Mouse (Mus musculus): Measurements from ENCODE around the gene Naaladl1. TPM values are rescaled to one million over a fixed set of nuclear protein-coding genes. Genes with fewer than 3 reads are reported as not detected.

Naaladl1 gene
- total and polyA plus RNA-seq, 3 experiments = 0.35 to 1.7 TPM; not detected in 1

DNA sequence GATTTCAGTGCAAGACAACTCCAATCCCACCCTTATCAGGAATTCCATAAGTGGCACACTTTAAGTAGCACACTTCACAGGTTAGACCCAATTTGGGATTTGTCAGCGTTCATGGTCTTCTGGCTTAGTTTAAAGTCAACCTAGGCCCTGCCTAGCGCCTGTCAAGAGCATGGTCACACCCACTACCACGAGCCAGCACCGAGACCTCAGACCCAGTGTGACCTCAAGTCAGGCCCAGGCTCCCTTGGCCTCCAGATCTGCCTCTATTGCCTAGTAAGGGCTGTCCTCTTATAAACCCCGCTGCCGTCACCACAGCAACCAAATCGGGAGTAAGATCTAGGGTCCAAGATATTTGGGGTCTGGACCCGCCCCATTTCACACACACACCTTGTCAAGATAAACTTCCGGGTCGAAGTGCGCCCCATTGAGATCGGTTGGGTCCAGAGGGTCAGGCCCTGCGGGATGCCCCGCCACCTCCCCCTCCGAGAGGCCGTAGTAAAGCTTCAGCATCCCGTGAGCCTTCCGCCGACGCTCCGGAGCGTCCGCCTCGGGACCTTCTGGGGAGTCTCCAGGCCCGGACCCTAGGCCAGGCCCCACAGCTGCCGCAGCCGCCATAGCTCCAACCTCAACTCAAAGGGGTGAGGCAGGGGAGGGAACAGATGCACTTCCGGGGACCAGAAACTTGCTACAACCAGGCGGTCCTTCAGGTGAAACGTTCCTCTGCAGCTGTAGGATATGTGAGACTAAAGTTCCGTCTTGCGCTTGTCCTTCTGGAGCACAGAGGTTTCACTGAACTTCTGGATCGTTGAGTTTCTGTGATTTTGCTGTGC lies 28.8 kb upstream of the Naaladl1 start, which contains the start of gene Vps51:
Gene Vps51, minus strand, starts transcription at position 668 of the 830 bp plus-strand sequence.
- H3K36me3 ChIP-seq (ENCODE audit: control insufficient read depth in 1 of 2, insufficient read depth in 2 of 2, low read length in 2 of 2) = peaks cover 0 to 4% of the 10 kb centered on the region in 2 experiments; a peak in 1 of 4 replicates
- H3K9ac ChIP-seq (ENCODE audit: control insufficient read depth, low read depth, low read length, poor library complexity, severe bottlenecking) = peak within 1 kb of the TSS; percentile 88
- peak; percentile 73 for TF ChIP-seq NELFE (IDR thresholded peaks at IDR 0.05; ENCODE audit: low read depth, low read length)
- TF ChIP-seq ETS1 (IDR thresholded peaks at IDR 0.05; ENCODE audit: low read depth, low read length) = peak; percentile 68
- no peak for TF ChIP-seq CHD1 (IDR thresholded peaks at IDR 0.05; ENCODE audit: low read depth, low read length)
- no peak for TF ChIP-seq NRF1 (IDR thresholded peaks at IDR 0.05; ENCODE audit: insufficient read depth, low read depth, low read length, poor library complexity, severe bottlenecking)
- TF ChIP-seq RCOR1 (IDR thresholded peaks at IDR 0.05; ENCODE audit: low read depth, low read length) = peak; percentile 52; the same call in 1 of the 2 replicates
- TF ChIP-seq ELF1 (IDR thresholded peaks at IDR 0.05; ENCODE audit: low read depth, low read length) = peak; percentile 89
- 0 out of 2 replicates have a peak, but pooled peaks have one; percentile 2 for TF ChIP-seq ZC3H11A (IDR thresholded peaks at IDR 0.05; ENCODE audit: low read depth, low read length)
- peak in 1 of 2 experiments; percentile 41; a peak in 1 of 4 replicates for TF ChIP-seq EP300 (IDR thresholded peaks at IDR 0.05; ENCODE audit: low read depth in 1 of 2, low read length in 2 of 2)
- TF ChIP-seq E2F4 (IDR thresholded peaks at IDR 0.05; ENCODE audit: borderline replicate concordance, low read depth, low read length) = peak; percentile 67; the same call in 1 of the 2 replicates
- TF ChIP-seq POLR2A (IDR thresholded peaks at IDR 0.05; ENCODE audit: control insufficient read depth in 1 of 2, insufficient read depth in 1 of 2, low read depth in 1 of 2, low read length in 2 of 2, poor library complexity in 1 of 2) = peak; percentile 62 to 76; a peak in 3 of 4 replicates
- TF ChIP-seq MEF2A (IDR thresholded peaks at IDR 0.05; ENCODE audit: extremely low read depth, insufficient replicate concordance, low read depth, low read length, poor library complexity, severe bottlenecking) = 0 out of 2 replicates have a peak, but pooled peaks have one; percentile 36
- peak; percentile 60; the same call in 1 of the 2 replicates for TF ChIP-seq ZNF384 (IDR thresholded peaks at IDR 0.05; ENCODE audit: low read depth, low read length)
- peak; percentile 33; the same call in 1 of the 2 replicates for TF ChIP-seq USF1 (IDR thresholded peaks at IDR 0.05; ENCODE audit: low read depth, low read length)
- 0 out of 2 replicates have a peak, but pooled peaks have one; percentile 63 for TF ChIP-seq UBTF (IDR thresholded peaks at IDR 0.05; ENCODE audit: borderline replicate concordance, insufficient read depth, low read depth, low read length)
- TF ChIP-seq MAZ (IDR thresholded peaks at IDR 0.05; ENCODE audit: low read depth, low read length) = peak; percentile 92
- peak; percentile 67; the same call in 1 of the 2 replicates for TF ChIP-seq MAX (IDR thresholded peaks at IDR 0.05; ENCODE audit: low read length)
- TF ChIP-seq MAFK (IDR thresholded peaks at IDR 0.05; ENCODE audit: borderline replicate concordance, low read depth, low read length) = no peak
- peak; percentile 94 for TF ChIP-seq MXI1 (IDR thresholded peaks at IDR 0.05; ENCODE audit: low read depth, low read length)
- TF ChIP-seq TCF12 (IDR thresholded peaks at IDR 0.05; ENCODE audit: low read depth, low read length) = peak; percentile 78
- TF ChIP-seq POLR2AphosphoS2 (IDR thresholded peaks at IDR 0.05; ENCODE audit: low read length) = peak; percentile 70; the same call in 1 of the 2 replicates
- TF ChIP-seq ZKSCAN1 (IDR thresholded peaks at IDR 0.05; ENCODE audit: low read depth, low read length) = no peak
- TF ChIP-seq POLR2AphosphoS5 (IDR thresholded peaks at IDR 0.05; ENCODE audit: borderline replicate concordance, low read depth, low read length) = no peak
- peak; percentile 23; the same call in 1 of the 2 replicates for TF ChIP-seq ZMIZ1 (IDR thresholded peaks at IDR 0.05; ENCODE audit: low read depth, low read length)
- peak; percentile 96 for TF ChIP-seq SIN3A (IDR thresholded peaks at IDR 0.05; ENCODE audit: low read length)
- TF ChIP-seq MYB (IDR thresholded peaks at IDR 0.05; ENCODE audit: low read depth, low read length) = no peak
- peak; percentile 89 for TF ChIP-seq TBP (IDR thresholded peaks at IDR 0.05; ENCODE audit: low read depth, low read length)
- TF ChIP-seq SMC3 (IDR thresholded peaks at IDR 0.05; ENCODE audit: low read depth, low read length) = no peak; the same call in 1 of the 2 replicates
- peak; percentile 17; the same call in 1 of the 2 replicates for TF ChIP-seq GATA1 (IDR thresholded peaks at IDR 0.05; ENCODE audit: low read depth, low read length)
- TF ChIP-seq MYC (IDR thresholded peaks at IDR 0.05; ENCODE audit: low read depth, low read length) = peak; percentile 81
- peak; percentile 12; the same call in 1 of the 2 replicates for TF ChIP-seq JUND (IDR thresholded peaks at IDR 0.05; ENCODE audit: low read depth, low read length)
- TF ChIP-seq GABPA (IDR thresholded peaks at IDR 0.05; ENCODE audit: low read depth, low read length) = no peak
- no peak for TF ChIP-seq RAD21 (IDR thresholded peaks at IDR 0.05; ENCODE audit: low read depth, low read length)
- peak; percentile 83 for TF ChIP-seq KAT2A (conservative IDR thresholded peaks at IDR 0.05; ENCODE audit: low read depth, low read length)
- TF ChIP-seq HCFC1 (IDR thresholded peaks at IDR 0.05; ENCODE audit: low read depth, low read length) = peak; percentile 93

More for the DNA sequence above, 28.8 kb upstream of the Naaladl1 start, which contains the start of gene Vps51:
- Histone ChIP-seq H3K79me2 (ENCODE audit: control insufficient read depth, insufficient read depth, low read length, poor library complexity) (peaks cover 12% of the 10 kb centered on the region), H3K27me3 (ENCODE audit: control insufficient read depth in 1 of 2, insufficient read depth in 2 of 2, low read length in 2 of 2) (no peaks in the 10 kb centered on the region), H3K4me1 (ENCODE audit: control insufficient read depth in 1 of 2, insufficient read depth in 2 of 2, low read length in 2 of 2) (peaks cover 0 to 7% of the 10 kb centered on the region in 2 experiments; a peak in 2 of 4 replicates), H3K9me3 (replicated peaks; ENCODE audit: insufficient read depth, low read length) (no peaks in the 10 kb centered on the region), H3K4me3 (ENCODE audit: control insufficient read depth in 1 of 2, insufficient read depth in 1 of 2, low read depth in 2 of 2, low read length in 2 of 2) (peak within 1 kb of the TSS; percentile 79 to 89), H3K27ac (ENCODE audit: control insufficient read depth, low read depth, low read length) (peak within 1 kb of the TSS; percentile 72)
- peak; percentile 97 for DNase-seq (ENCODE audit: low read depth, low spot score)
